Mouse (Mus musculus) myocyte (in vitro differentiated cells): ENCODE results near the gene Ap4e1.

Experiments
- CEBPB ChIP-seq: IDR thresholded peaks from 2 replicates; pipeline ENCODE4 v1.6.1; 2011; ENCODE audit warnings: mild to moderate bottlenecking, moderate library complexity; ENCODE audit not compliant: poor library complexity, insufficient read depth, severe bottlenecking
- E2F4 ChIP-seq: IDR thresholded peaks from one replicate; pipeline ENCODE4 v1.6.1; 2011; ENCODE audit warnings: mild to moderate bottlenecking, control low read depth, moderate library complexity; ENCODE audit not compliant: insufficient read depth
- MAX ChIP-seq: IDR thresholded peaks from one replicate; pipeline ENCODE4 v1.6.1; 2011; ENCODE audit warnings: low read depth, mild to moderate bottlenecking, control low read depth
- MYOD1 ChIP-seq, 3 experiments: IDR thresholded peaks; one replicate each; pipeline ENCODE4 v1.6.1; 2011; ENCODE audit warnings: control low read depth in 2 of 3, low read depth in 2 of 3, mild to moderate bottlenecking in 2 of 3, moderate library complexity in 1 of 3; ENCODE audit not compliant: insufficient read length in 2 of 3, control insufficient read depth in 1 of 3
- MYOG ChIP-seq, 3 experiments: IDR thresholded peaks; one replicate each; pipeline ENCODE4 v1.6.1; 2011; ENCODE audit warnings: control low read depth in 2 of 3, low read depth in 2 of 3, mild to moderate bottlenecking in 2 of 3; ENCODE audit not compliant: insufficient read length in 2 of 3, control insufficient read depth in 1 of 3, insufficient read depth in 1 of 3
- POLR2A ChIP-seq: IDR thresholded peaks from one replicate; pipeline ENCODE4 v1.6.1; 2011; ENCODE audit warnings: low read depth, mild to moderate bottlenecking, control low read depth, moderate library complexity; ENCODE audit not compliant: insufficient read length
- POLR2AphosphoS2 ChIP-seq: IDR thresholded peaks from one replicate; pipeline ENCODE4 v1.6.1; 2011; ENCODE audit warnings: low read depth, control low read depth; ENCODE audit not compliant: insufficient read length
- TCF12 ChIP-seq: IDR thresholded peaks from one replicate; pipeline ENCODE4 v1.6.1; 2011; ENCODE audit warnings: mild to moderate bottlenecking, control low read depth; ENCODE audit not compliant: poor library complexity, insufficient read depth, severe bottlenecking
- TCF3 ChIP-seq: IDR thresholded peaks from one replicate; pipeline ENCODE4 v1.6.1; 2011; ENCODE audit warnings: low read depth, control low read depth; ENCODE audit not compliant: insufficient read length
- USF1 ChIP-seq: IDR thresholded peaks from one replicate; pipeline ENCODE4 v1.6.1; 2011; ENCODE audit warnings: low read depth, mild to moderate bottlenecking, control low read depth, moderate library complexity

DNA sequence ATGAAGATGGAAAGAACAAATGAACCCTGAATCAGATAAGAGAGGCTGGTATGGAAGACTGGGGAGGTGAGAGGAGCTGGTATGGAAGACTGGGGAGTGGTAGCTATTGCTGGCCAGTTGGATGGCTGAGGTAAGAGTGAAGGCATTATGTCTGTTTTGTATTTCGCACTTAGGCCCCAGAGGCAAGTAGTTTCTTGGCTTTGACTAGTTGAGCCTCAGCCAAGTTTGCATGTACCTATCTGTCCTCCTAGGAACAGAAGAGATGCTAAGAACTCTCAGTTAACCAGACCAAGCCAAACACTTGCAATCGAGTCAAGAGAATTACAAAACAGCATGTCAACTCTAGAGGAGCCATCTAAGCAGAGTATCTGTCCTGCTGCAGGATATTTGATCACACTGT is 65.6 kb downstream of the Ap4e1 start:
- TF ChIP-seq TCF12 (no peak), POLR2A (no peak), MYOD1 (IDR thresholded peaks at IDR 0.05; ENCODE audit: control insufficient read depth in 1 of 3, insufficient read length in 2 of 3, low read depth in 2 of 3) (no peak), USF1 (no peak), POLR2AphosphoS2 (no peak), E2F4 (no peak), MYOG (IDR thresholded peaks at IDR 0.05; ENCODE audit: control insufficient read depth in 1 of 3, insufficient read depth in 1 of 3, insufficient read length in 2 of 3, low read depth in 2 of 3) (no peak), CEBPB (no peak), TCF3 (no peak), MAX (no peak)
